Mouse (Mus musculus) midbrain, embryonic 13.5 days (tissue): ENCODE measurements at regions not wholly inside any gene's neighbourhood (a gene's known extent, or its start where the extent isn't known, plus 50 kb on each side); places are given as distances from the start of the nearest gene placed in this dataset.

Experiments
- ATAC-seq: fragments of 200-750 bp; cut with Nextera tagmentation; 2 replicates; pipeline ENCODE4 v1.8.0; 2017; ENCODE audit warnings: mild to moderate bottlenecking, moderate TSS enrichment, moderate library complexity
- H3K27ac ChIP-seq: fragments of 300-500 bp; sonication (generic); 2 replicates; pipeline ENCODE4 v1.5.1; 2015; ENCODE audit warnings: inconsistent platforms, mild to moderate bottlenecking, moderate library complexity
- H3K27me3 ChIP-seq: fragments of 300-500 bp; sonication (generic); 2 replicates; pipeline ENCODE4 v1.6.1; 2015; ENCODE audit warnings: mild to moderate bottlenecking, inconsistent platforms
- H3K36me3 ChIP-seq: fragments of 300-500 bp; sonication (generic); 2 replicates; pipeline ENCODE4 v1.6.1; 2015; ENCODE audit warnings: mild to moderate bottlenecking, inconsistent platforms
- H3K4me1 ChIP-seq: fragments of 300-500 bp; sonication (generic); replicated peaks from 2 replicates; pipeline ENCODE4 v1.6.1; 2015; ENCODE audit warnings: inconsistent platforms
- H3K4me2 ChIP-seq: fragments of 300-500 bp; sonication (generic); replicated peaks from 2 replicates; pipeline ENCODE4 v1.6.1; 2015; ENCODE audit warnings: moderate library complexity, mild to moderate bottlenecking, inconsistent platforms
- H3K4me3 ChIP-seq: fragments of 300-500 bp; sonication (generic); replicated peaks from 2 replicates; pipeline ENCODE4 v1.5.1; 2015; ENCODE audit warnings: mild to moderate bottlenecking, inconsistent platforms
- H3K9ac ChIP-seq: fragments of 300-500 bp; sonication (generic); replicated peaks from 2 replicates; pipeline ENCODE4 v1.6.1; 2015; ENCODE audit warnings: mild to moderate bottlenecking, inconsistent platforms
- H3K9me3 ChIP-seq: fragments of 300-500 bp; sonication (generic); 2 replicates; pipeline ENCODE4 v1.6.1; 2016; ENCODE audit warnings: mild to moderate bottlenecking, inconsistent platforms
- WGBS: fragments of 180-500 bp; shearing (Covaris S2); methylation state at CpG from one replicate; pipeline ENCODE4 v1.1.7; 2015; 5-methylcytosine and 5-hydroxymethylcytosine counted together

DNA sequence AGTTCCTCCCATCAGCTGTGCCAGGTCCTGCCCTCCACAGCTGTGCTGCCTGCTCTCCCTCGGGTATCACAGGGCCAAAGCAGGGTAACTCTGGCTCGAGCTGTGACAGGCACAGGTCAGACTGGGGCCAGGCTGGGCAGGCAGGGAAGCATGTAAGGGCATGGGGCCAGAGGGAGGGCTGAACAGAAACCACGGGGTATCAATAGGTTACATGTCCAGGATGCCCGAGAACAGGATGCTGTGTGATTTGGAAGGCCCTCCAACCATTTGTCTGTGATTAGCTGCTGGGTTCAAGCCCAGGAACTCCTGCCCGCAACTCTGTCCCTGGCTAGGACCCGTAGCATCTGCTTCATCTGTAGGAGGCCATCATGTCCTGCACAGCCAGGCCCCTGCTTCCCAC lies 391.9 kb downstream of the Fam19a5 start:
- Histone ChIP-seq H3K4me3 (no peak overlapping the region), H3K9ac (no peak overlapping the region), H3K36me3 (no peaks in the 10 kb centered on the region), H3K4me2 (no peak overlapping the region), H3K9me3 (no peaks in the 10 kb centered on the region), H3K27me3 (no peaks in the 10 kb centered on the region), H3K27ac (no peak overlapping the region), H3K4me1 (no peaks in the 10 kb centered on the region)
- WGBS, result 74% methylated on average over 6 of the region's 6 CpGs
- no peak for ATAC-seq

DNA sequence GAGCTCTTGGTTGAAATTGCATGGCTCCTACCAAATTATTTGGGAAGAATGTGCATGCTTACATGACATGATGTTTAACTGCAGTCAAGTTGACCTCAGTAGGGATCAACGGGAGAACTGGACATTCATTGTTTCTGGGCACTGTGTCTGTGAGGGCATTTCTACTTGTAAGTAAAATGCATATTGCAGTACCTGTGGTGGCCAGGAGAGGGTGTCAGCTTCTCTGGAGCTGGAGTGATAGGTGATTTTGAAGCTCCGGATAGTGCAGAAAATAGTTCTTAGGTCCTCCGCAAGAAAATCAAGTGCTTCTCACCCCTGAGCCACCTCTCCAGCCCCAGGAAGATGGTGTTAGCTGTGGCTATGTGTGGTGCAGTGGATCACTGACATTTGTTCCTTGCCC lies 396.7 kb downstream of the Fam19a5 start:
- no peaks in the 10 kb centered on the region for H3K4me1 ChIP-seq
- H3K27ac ChIP-seq, result no peak overlapping the region
- H3K4me3 ChIP-seq, result no peak overlapping the region
- no peaks in the 10 kb centered on the region for H3K36me3 ChIP-seq
- H3K9ac ChIP-seq, result no peak overlapping the region
- no peaks in the 10 kb centered on the region for H3K9me3 ChIP-seq
- no peak for ATAC-seq
- H3K4me2 ChIP-seq, result no peak overlapping the region
- H3K27me3 ChIP-seq, result no peaks in the 10 kb centered on the region
- WGBS, result 61% methylated on average over 3 of the region's 3 CpGs

GRCm38 (mm10) chr15:87952531-87952930 lies 408.4 kb downstream of the Fam19a5 start:
- 75% methylated on average over 3 of the region's 3 CpGs for WGBS
- H3K4me3 ChIP-seq, result no peak overlapping the region
- no peak for ATAC-seq
- no peaks in the 10 kb centered on the region for H3K36me3 ChIP-seq
- no peaks in the 10 kb centered on the region for H3K4me1 ChIP-seq
- no peak overlapping the region for H3K4me2 ChIP-seq
- H3K27me3 ChIP-seq, result no peaks in the 10 kb centered on the region
- no peak overlapping the region for H3K9ac ChIP-seq
- no peaks in the 10 kb centered on the region for H3K9me3 ChIP-seq
- no peak overlapping the region for H3K27ac ChIP-seq

GRCm38 (mm10) chr15:87955685-87956256 lies 411.7 kb downstream of the Fam19a5 start:
- Histone ChIP-seq H3K9me3 (no peaks in the 10 kb centered on the region), H3K9ac (no peak overlapping the region), H3K4me1 (no peaks in the 10 kb centered on the region), H3K4me3 (no peak overlapping the region), H3K27me3 (peaks cover 3% of the 10 kb centered on the region; the same call in 1 of the 2 replicates), H3K36me3 (no peaks in the 10 kb centered on the region), H3K4me2 (no peak overlapping the region), H3K27ac (no peak overlapping the region)
- WGBS, result 78% methylated on average over 5 of the region's 5 CpGs
- no peak for ATAC-seq

DNA sequence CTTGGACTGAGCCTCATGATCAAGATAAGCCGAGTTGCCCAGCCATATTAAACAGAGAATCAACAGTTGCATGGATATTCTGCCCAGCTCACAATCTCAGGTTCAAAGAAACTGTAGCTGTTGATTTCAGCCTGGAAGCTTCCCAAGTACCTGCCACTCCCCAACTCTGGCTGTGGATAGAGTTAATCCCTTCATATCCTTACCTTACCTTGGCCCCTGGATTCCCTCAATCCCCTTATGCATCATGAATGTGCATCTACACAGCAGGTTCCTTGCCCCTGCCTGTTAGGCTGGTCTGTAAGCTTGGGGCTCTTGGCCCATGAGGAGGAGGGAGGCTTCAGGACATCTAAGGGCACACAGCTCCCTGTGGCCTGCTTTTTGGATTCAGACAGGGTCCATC lies 414.8 kb downstream of the Fam19a5 start:
- Histone ChIP-seq H3K9me3 (no peaks in the 10 kb centered on the region), H3K36me3 (no peaks in the 10 kb centered on the region), H3K4me3 (no peak overlapping the region), H3K4me2 (no peak overlapping the region), H3K27ac (no peak overlapping the region), H3K4me1 (0 out of 2 replicates have a peak, but pooled peaks cover 4% of the 10 kb centered on the region), H3K9ac (no peak overlapping the region), H3K27me3 (peaks cover 3% of the 10 kb centered on the region; the same call in 1 of the 2 replicates)
- no peak for ATAC-seq
- 68% methylated on average over 1 of the region's 1 CpGs for WGBS

DNA sequence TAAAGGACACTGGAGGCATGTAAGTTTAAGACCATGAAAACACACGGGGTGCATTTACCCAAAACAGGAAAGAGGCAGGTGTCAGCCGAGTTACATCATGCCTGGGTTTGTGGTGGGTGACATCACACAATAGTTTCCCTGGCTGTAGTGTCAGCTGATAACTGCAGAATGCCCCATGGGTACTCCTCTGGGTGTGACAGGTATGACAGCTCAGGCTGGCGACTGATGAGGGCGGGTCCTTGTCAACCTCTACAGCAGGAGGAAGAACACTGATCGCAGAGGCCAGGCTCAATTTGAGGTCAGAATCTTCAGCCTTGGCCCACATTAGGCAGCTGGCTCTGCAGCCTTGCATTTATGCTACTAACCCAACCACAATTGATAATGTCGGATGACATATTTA lies 428.5 kb downstream of the Fam19a5 start:
- Histone ChIP-seq H3K4me3 (no peak overlapping the region), H3K27me3 (no peaks in the 10 kb centered on the region), H3K4me1 (no peaks in the 10 kb centered on the region), H3K9ac (no peak overlapping the region), H3K4me2 (no peak overlapping the region), H3K36me3 (no peaks in the 10 kb centered on the region), H3K27ac (no peak overlapping the region), H3K9me3 (no peaks in the 10 kb centered on the region)
- 86% methylated on average over 6 of the region's 6 CpGs for WGBS
- ATAC-seq, result no peak

DNA sequence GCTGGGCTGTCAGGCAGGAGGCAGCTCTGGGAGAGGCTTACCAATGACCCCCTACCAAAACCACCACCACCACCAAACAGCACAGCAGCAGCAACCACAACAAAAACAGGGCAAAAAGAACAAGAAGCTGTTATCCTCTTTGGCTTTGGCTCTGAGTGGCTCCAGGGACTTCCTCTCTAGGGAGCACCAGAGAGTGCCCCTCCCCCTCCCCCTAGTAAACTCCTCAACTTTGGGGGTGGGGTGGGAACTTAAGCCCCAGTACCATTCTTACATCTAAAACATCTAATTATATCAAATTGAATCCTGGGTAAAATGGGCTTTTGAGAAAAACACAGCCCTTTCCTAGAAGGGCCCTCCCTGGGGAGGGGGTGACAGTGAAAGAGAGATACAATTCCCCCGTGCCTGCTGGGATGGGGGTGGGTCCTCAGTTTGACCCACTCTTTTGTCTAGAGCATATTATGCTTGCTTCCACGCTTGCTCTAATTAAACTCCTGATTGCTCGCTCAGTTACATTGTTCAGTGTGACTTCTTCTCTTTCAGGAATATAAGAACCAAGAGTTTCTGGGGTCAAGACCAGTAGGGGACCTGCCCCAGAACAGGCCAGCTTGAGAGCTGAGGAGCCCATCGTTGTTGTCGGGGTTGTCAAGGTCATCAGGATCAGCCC lies 443.4 kb downstream of the Fam19a5 start:
- Histone ChIP-seq H3K4me3 (no peak overlapping the region), H3K9ac (no peak overlapping the region), H3K4me1 (peaks cover 13% of the 10 kb centered on the region), H3K27ac (no peak overlapping the region), H3K36me3 (no peaks in the 10 kb centered on the region), H3K27me3 (0 out of 2 replicates have a peak, but pooled peaks cover 3% of the 10 kb centered on the region), H3K9me3 (no peaks in the 10 kb centered on the region), H3K4me2 (no peak overlapping the region)
- no peak for ATAC-seq
- WGBS, result 9% methylated on average over 5 of the region's 5 CpGs

GRCm38 (mm10) chr15:87994546-87994945 lies 450.4 kb downstream of the Fam19a5 start:
- H3K4me3 ChIP-seq, result no peak overlapping the region
- WGBS, result 40% methylated on average over 8 of the region's 8 CpGs
- no peak overlapping the region for H3K9ac ChIP-seq
- no peak for ATAC-seq
- H3K4me1 ChIP-seq, result no peaks in the 10 kb centered on the region
- H3K36me3 ChIP-seq, result no peaks in the 10 kb centered on the region
- no peaks in the 10 kb centered on the region for H3K27me3 ChIP-seq
- no peak overlapping the region for H3K27ac ChIP-seq
- no peak overlapping the region for H3K4me2 ChIP-seq
- no peaks in the 10 kb centered on the region for H3K9me3 ChIP-seq

- Histone ChIP-seq H3K27ac (no peak overlapping the region), H3K4me3 (no peak overlapping the region), H3K4me2 (no peak overlapping the region), H3K27me3 (no peaks in the 10 kb centered on the region), H3K4me1 (no peaks in the 10 kb centered on the region), H3K9ac (no peak overlapping the region), H3K9me3 (no peaks in the 10 kb centered on the region; the same call in 1 of the 2 replicates), H3K36me3 (no peaks in the 10 kb centered on the region)
- no peak for ATAC-seq
- 91% methylated on average over 5 of the region's 5 CpGs for WGBS
Observed at GRCm38 (mm10) chr15:88017076-88017475, 473.0 kb downstream of the Fam19a5 start.

GRCm38 (mm10) chr15:88032751-88033150 lies 488.7 kb downstream of the Fam19a5 start:
- Histone ChIP-seq H3K4me3 (no peak overlapping the region), H3K9ac (no peak overlapping the region), H3K4me2 (no peak overlapping the region), H3K36me3 (no peaks in the 10 kb centered on the region), H3K27ac (no peak overlapping the region), H3K9me3 (no peaks in the 10 kb centered on the region), H3K4me1 (peaks cover 12% of the 10 kb centered on the region), H3K27me3 (peaks cover 4% of the 10 kb centered on the region; the same call in 1 of the 2 replicates)
- ATAC-seq, result no peak
- 84% methylated on average over 11 of the region's 11 CpGs for WGBS

DNA sequence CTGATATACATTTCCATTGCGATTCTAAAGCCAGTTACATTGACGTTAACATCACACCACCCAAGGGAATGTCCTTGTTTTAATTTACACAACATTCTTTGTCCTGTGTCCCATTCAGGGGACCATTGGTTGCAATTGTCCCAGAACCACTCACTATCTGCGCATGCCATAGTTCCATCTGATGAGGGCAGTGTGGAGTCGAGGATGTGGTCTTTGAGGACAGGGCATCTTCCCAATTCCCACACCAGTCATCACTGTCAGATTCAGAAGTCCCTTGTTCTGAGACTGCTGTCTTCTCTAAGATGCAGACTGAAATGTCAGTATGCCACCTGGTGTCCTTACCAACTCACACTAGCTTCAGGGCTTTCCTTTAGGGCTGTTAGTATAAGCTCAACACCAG lies 489.6 kb downstream of the Fam19a5 start:
- H3K4me1 ChIP-seq, result peaks cover 12% of the 10 kb centered on the region

DNA sequence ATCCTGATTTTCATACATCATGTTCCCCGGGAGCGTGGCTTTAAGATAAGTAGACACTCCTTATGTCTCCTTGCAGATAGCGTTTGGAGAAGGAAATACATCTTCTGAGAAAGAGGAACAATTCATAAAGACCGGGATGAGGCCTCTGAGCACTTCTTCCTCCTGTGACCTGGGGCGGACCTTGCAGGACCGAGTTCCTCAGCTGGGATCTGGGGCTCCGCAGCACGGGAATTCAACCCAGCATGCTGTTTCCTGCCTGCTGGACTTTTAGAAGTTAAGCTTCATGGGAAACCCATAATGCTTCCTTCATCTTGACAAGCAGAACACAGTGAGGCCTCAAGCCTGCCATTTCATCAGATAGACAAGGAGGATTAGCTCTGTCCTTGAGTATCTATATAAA lies 491.4 kb downstream of the Fam19a5 start:
- Histone ChIP-seq H3K4me1 (peaks cover 12% of the 10 kb centered on the region), H3K36me3 (no peaks in the 10 kb centered on the region), H3K27me3 (peaks cover 4% of the 10 kb centered on the region; the same call in 1 of the 2 replicates), H3K4me2 (no peak overlapping the region), H3K9ac (no peak overlapping the region), H3K4me3 (no peak overlapping the region), H3K27ac (no peak overlapping the region), H3K9me3 (no peaks in the 10 kb centered on the region)
- no peak for ATAC-seq
- WGBS, result 83% methylated on average over 8 of the region's 8 CpGs

More for the DNA sequence above, 489.6 kb downstream of the Fam19a5 start:
- Histone ChIP-seq H3K27ac (no peak overlapping the region), H3K36me3 (no peaks in the 10 kb centered on the region), H3K4me2 (no peak overlapping the region), H3K9ac (no peak overlapping the region), H3K4me3 (no peak overlapping the region), H3K9me3 (no peaks in the 10 kb centered on the region), H3K27me3 (peaks cover 4% of the 10 kb centered on the region; the same call in 1 of the 2 replicates)
- no peak for ATAC-seq
- WGBS, result 75% methylated on average over 4 of the region's 4 CpGs
